Mouse (Mus musculus) ovary, adult 10 weeks (tissue): ENCODE data around the gene Pck1. TPM values are rescaled to one million over a fixed set of nuclear protein-coding genes. Genes with fewer than 3 reads are reported as not detected.

Experiments
- polyA plus RNA-seq: library from polyadenylated mRNA; stranded (reverse); fragments of 350-450 nt; fragmentation: Illumina TruSeq; extraction: RNeasy Lipid Tissue Mini Kit (QIAGEN cat#74804); gene quantifications from one replicate; pipeline ENCODE4 v1.2.3, GENCODE M21; 2014

Pck1 gene
- polyA plus RNA-seq, result 3.6 TPM

GRCm38 (mm10) chr2:173152436-173153151, at the start of gene Pck1:
Pck1 (plus strand) TSS chr2:173153048.

GRCm38 (mm10) chr2:173119023-173119944, 33.6 kb upstream of the Pck1 start, which contains the start of gene Ctcfl:
Ctcfl (minus strand) TSS chr2:173119525.

Other genes with a start within 250 kb of the Pck1 start
- 1.00 TPM for gene Bmp7, start 212.7 kb upstream of the Pck1 start, polyA plus RNA-seq
- not detected for gene Spo11, start 175.3 kb upstream of the Pck1 start, polyA plus RNA-seq
- 59.8 TPM for gene Rae1, start 152.9 kb upstream of the Pck1 start, polyA plus RNA-seq
- 0.51 TPM for gene Rbm38, start 132.6 kb upstream of the Pck1 start, polyA plus RNA-seq
- gene Ctcfl, start 33.5 kb upstream of the Pck1 start, polyA plus RNA-seq, result not detected
- gene Zbp1, start 65.9 kb downstream of the Pck1 start, polyA plus RNA-seq, result 1.7 TPM
- gene Pmepa1, start 123.5 kb downstream of the Pck1 start, polyA plus RNA-seq, result 18.8 TPM